Mouse (Mus musculus) heart, adult 11 months (tissue): Measurements from ENCODE around the gene Tom1l1.
A peak's percentile ranks its signal among the peaks of the same experiment; 100 is the strongest.
"Not testable (repeated sequence)": the region's sequence is repeated elsewhere in the genome, so short reads cannot be mapped to it uniquely, and the experiment has no call there.

Experiments used
- DNase-seq: peaks from one replicate; pipeline ENCODE4 v3.0.0; 2022

Tom1l1 gene

DNA sequence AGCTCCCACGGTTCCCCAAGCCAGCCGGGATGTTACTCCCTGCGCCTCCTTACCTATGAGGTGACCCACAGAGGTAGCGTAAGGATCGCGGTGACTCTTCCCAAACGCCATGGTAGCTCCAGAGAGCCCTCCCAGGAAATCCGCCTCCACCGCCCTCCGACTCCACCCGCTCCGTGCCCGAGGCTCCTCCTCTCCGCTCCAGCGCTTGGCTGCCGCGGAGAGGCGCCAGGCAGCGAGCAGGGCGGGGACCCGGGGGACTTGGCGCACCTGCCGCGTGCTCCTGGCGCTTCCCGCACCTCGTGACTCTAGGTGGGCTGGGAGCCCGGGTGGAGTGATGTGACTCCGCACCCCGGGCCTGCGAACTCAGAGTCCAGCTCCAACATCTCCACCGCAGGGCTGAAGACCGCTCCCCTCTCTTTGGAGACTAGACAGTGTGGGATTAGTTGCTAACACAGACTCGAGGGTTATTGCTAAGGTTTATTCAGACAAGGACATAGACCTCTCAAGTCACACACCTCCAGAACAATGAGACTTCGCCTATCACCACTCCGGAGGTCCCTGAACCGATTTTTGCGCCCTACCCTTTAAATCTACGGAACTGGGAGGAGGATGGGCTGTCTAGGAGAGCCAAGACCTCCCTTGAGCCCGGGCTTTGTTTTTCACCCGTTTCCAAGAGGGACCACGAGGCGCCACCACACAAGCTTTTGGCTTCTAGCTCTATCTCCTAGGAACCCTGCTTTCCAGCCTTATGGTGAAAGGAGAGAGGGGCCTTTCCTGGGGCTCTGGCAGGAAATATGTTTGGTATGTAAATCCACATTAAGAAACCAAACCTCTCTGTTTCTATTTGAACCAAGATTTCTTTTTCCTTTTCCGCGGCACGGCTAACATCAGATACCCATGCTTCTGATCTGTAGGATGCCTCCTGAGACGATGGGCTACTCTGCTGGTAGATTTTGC, at the start of gene Tom1l1:
Tom1l1 (minus strand) TSS at position 907 of the 957 bp plus-strand sequence.
- DNase-seq: peak; percentile 98

DNA sequence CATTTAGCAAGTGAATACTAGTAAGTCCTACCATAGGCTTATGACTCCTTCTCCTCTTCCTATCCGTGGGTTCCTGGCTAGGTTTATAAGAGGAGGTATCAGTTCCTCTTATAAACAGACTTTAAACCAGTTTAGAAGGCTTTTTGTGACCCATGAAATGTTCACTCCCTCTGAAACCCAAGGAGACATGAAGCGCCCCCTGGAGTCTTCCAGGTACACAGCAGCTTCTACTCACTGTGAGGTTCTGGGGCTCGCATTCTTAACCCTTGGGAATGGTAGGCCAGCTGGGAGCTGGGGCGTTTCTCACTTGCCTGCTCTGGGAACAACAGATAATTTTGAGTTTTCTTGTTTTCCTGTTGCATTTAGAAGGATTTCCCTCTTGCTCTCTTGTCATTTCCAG, 45.4 kb upstream of the Tom1l1 start:
- DNase-seq: no peak

DNA sequence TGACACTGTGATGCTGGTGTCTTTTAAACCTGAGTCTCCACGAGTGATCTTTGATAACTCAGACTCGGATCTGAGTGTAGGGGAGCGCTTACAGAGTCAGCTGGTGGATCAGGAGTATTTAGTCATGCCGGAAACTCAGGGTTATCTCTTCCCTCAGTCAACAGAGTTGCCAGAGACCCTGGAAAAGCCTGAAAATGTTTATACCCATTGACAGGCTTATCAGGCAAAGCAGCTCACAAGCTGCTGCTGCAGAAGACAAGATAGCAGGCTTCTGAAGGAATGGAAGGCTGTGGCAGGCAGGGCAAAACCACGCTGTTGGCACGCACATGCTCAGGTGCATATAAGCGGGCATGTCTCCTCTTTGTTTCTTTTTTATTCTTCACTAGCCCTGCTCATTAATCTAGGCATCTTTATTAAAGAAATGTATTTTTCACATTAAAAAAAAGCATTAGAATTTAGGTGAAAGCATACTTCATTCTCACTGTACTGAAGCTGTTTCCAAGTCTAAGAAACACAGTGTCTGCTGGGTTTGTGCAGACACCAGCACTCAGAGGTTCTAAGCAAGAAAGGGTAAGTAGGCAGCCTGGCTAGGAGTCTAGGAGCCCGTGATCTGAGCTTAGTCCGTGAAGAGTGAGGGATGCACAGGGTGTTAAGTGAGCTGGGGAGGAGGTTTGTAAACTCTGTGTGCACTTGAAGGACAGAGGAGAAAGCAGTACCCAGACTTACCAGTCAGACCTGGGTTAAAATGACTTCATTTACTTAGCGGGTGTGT, 39.4 kb upstream of the Tom1l1 start:
- DNase-seq: no peak

DNA sequence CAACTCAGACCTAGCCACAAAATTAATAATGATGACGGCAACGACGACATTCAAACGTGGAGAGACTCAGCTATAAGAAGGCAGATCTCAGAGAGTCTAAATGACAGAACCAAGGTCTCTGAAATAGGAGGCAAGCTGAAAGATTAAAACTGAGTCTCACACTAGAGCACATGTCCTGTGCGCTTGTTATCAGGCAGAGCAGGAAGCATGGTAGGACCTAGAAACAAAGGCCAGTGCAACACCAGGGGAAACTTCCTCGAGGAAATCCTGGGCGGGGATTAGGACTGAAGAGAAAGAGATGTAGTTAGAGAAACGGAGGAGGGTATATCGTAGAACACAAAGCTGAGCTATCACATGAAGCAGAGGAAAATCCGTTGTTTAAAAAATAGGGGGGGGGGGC, 38.6 kb upstream of the Tom1l1 start:
- peak; percentile 88 for DNase-seq

DNA sequence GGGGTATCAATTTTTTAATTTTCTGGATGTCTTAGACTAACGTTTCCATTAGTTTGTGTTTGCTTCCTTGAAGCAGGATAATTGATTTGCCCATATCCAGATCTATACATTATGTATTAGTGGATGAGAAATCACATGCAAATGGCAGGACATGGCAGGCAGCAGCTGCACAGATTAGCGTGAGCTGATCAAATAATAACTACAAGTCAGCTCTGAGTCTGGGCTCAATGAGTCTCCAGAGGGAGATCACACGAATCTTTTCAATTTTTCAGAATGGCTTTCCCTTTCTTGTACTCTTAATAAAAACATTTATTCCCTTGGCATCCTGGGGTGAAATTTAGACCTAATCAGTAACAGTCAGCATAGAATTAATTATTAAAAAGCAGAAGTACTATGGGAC, 34.1 kb upstream of the Tom1l1 start:
- no peak for DNase-seq

DNA sequence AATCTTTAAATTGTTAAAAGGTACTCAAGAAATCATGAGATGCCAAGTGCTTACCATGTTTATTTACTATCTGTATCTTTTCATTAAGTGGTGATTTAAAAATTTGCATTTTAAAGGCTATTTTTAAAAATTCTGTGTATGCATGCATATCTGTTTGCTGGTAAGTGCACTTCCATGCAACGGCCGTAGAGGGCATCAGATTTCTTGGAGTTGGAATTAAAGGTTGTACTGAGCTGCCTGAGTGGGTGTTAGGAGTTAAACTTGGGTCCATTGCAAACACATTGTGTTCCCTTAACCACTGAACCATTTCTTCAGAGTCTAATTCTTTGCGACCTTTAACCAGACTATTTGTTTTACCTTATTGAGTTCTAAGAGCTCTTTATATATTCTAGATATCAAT, 29.6 kb upstream of the Tom1l1 start:
- no peak for DNase-seq

DNA sequence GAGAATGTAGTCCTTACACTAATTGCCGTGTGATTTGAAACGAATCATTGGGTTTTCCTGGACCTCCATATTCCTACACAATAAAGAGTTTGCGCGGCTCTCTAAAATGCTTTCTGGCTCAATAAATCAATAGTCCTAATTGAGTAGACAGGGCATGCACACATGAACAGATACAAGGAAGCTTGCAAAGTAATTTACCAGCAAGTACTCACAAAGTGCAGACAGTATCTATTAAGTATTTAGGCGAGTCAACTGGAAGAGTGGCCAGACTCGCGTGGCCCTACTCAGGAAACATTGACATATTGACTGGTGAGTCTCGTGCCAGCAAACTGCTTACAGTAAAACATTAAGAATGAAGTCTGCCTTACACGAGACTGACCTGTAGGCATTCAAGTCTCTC, 23.4 kb upstream of the Tom1l1 start:
- no peak for DNase-seq

DNA sequence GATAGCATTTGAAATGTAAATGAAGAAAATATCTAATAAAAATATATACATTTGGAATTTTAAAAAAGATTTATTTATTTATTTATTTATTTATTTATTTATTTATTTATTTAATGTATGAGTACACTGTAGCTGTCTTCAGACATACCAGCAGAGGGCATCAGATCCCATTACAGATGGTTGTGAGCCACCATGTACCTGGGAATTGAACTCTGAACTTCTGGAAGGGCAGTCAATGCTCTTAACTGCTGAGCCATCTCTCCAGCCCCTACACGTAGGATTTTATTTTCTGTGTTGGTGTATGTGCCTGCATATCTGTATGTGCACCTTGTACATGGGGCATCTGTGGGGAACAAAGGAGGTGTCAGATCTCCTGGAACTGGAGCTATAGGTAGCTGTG, 19.0 kb upstream of the Tom1l1 start:
- not testable (repeated sequence) for DNase-seq

DNA sequence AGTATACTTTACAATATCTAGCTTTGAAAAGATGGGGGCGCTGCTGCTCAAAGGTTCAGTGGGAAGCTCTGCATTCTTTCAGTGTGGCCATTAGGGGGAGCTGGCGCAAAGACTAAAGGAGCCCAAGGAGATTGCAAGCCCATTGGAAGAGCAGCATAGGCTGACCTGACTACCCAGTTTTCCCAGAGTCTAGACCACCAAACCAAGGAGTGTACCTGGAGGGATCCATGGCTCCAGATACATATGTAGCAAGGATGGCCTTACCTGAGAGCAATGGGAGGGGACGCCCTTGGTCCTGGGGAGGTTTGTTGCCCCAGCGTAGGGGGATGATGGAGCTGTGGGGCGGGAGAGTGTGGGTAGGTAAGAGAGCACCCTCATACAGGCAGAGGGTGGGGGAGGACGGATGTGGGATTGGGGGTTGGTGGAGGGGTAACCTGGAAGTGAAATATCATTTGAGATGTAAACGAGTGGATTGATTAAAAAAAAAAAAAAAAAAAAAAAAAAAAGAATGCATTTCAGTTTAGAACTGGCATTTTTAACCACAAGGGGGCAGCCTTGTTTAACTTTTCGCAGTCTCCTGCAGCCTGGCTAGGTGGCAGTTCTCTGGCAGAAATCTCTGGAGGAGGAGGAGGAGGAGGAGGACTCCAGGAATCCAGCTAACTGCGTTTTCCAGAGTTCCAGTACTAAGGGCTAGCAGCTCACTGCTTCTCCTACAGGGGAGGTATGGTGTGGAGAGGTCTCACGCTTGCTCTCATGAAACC, 9.5 kb upstream of the Tom1l1 start:
- peak; percentile 86 for DNase-seq

DNA sequence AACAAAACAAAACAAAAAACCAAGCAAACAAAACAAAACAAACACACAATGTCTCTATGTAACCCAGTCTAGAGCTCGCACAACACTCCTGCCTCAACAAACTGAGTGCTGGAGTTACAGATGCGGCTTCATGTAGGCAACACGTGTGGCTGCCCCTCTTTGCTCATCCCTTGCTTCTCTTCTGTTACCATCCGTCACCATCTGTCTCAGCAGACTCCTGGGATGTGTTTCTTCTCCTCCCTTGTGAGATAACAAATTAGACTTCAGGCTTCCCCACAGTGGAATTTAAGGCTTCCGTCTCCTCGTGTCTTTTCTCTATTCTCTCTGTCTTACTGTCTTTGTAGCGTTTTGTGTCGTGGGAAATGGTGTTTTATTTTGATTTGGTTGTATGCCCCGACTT, 7.6 kb upstream of the Tom1l1 start:
- DNase-seq: peak; percentile 54

DNA sequence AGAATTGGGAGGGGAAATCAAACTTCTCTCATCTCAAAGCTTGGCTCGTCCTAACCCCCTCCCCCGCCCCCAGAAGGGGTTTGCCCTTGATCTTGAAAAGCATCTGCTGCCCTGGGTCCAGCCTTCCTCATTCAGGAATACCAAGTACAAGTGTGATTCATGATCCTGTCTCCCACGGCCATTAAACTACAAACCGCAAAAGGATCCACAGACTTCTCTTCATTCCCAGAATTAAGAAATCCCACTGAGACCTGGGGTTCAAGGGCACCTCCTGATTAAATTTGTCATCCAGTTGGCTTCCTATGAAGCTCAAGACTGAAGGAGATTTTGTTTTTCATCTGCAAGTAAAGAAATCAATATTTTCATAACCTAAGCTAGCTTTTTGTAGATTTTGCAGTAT, 6.0 kb upstream of the Tom1l1 start:
- peak; percentile 16 for DNase-seq

DNA sequence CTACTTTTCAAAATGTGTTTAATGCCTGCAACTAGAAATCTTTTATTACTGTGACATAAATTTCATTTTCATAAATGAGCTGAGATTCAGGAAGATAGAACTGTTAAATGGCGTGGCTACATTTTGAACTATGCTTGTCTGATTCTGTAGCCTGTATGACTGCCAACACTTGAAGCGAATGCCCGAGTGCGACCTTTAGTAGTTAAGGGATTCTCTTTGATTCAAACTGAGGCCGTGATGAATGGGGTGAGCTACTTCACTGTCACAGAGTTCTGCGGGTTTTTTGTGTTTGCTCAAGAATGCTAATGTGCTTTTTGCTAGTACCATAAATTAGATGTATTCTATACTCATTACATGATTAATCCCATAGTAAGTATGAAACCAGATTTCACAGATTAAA, 2.2 kb upstream of the Tom1l1 start:
- peak; percentile 74 for DNase-seq

DNA sequence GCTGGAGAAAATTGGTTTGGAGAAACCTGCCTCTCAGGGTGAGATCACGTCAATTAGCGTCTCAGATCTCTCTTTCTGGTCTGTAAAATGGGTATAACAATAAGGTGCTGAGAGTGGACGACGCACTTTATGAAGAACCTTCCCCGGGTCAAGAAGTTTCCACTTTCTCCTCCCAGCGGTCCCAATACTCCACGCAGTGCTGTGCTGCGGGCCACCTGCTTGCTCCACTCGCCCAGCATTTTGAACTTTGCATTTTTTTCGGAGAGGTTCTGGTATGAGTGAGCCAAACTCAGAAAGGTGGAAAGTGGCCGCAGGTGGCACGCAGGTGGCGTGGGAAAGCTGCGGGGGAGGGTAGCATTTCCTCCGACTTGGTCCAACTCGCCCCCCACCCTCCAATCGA, 1.1 kb downstream of the Tom1l1 start:
- no peak for DNase-seq

DNA sequence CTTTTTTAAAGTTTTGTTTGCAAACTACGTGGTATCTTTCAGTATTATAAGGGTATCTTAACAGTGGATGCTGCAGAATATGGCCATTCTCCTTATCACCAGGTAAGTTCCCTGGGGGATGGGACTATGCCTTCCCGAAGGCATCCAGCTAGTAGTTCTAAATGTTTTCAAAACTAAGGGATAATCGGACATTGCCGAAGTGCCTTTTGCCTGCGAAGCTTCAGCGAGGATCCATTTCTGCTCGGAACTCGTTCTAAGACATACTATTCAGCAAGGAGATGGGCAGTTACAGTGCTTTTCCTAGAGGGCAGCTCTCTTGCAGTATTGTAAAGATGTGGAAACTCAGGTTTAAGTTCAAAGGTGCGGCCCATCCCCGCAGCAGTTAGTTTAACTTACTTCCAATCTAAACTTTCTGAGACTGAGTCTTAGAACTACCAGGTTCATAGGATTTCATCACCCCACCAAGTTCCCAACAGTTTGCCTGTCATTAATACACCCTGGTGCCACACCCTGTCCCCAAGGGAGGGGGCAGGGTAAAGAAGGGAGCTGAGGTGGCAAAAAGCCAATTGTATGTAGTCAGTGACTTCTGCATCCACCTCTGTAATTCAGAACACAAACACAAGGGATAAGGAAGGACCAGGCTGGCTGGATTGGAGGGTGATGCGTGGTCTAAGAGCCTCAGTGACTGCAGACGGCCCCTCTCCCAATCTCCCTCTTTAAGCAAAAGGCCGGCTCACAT, 1.7 kb downstream of the Tom1l1 start:
- DNase-seq: peak; percentile 84

DNA sequence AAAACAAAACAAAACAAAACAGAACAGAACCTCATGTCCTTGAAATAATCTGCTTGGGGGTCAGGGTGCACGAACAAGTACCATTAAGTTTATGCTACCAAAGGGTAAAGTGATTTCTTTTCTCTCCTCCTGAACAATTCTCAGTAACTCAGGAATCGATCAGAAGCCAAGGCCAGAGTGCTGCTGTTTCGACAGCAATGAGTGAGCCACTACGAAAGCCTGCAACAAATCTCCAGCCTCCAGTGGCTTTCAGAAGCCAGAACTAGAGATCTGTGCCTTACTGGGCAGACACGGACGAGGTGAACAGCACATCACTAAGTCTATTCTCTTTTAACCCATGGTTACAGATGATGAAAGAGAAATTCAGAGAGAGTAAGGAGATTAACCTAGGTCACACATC, 3.0 kb downstream of the Tom1l1 start:
- DNase-seq: no peak

DNA sequence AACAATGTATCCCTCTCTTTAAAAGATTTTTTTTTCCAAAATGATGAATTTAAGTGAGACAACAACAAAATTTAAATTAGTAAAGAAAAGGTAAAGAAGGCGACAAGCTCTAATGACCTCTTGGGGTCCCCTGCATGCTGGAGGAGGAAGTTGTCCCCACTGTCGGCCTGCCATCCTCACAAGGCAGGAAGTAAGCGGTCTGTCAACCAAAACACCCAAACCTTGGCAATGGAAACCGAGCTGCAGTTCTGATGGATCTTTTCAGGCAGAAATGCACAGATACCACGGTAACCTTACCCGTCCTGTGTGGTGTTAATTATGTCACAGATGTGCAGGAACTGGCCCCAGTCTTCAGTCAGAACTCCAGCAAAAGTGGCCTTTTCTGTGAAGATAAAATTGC, 3.4 kb downstream of the Tom1l1 start:
- peak; percentile 44 for DNase-seq

DNA sequence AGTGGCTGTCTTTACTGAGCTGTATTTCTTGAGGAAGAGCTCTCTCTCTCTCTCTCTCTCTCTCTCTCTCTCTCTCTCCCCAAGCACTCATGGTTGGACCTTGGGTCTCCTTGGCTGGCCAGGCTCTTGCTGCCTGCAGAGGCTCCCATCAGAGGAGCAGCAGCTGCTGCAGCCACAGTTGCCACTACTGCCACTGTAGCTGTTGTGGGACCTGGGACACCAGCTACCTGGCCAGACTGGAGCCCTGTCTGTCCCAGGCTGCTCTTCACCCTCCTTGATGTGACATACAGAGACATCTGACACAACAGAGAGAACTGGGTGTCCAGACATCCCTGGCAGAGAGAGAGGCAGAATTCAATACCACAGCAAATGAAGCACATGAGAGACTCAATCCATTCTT, 7.0 kb downstream of the Tom1l1 start:
- no peak for DNase-seq

DNA sequence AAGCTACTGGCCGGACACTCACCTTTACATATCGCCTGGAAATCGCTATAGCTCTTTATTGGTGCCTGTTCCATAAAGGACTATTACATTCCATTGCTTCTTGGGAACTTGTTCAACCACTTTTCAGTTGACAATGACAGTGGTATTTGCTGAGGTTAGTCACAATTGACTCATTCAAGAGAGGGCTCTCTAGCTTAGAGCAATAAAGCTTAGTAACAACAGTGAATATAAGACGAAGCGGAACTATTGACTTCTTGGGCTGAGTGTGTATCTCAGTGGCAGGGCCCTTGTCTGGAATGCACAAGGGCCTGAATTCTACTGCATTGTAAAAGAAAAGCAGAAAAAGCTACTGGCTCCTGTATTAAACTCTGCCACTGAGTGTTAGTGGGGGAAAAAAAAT, 9.6 kb downstream of the Tom1l1 start:
- DNase-seq: no peak

DNA sequence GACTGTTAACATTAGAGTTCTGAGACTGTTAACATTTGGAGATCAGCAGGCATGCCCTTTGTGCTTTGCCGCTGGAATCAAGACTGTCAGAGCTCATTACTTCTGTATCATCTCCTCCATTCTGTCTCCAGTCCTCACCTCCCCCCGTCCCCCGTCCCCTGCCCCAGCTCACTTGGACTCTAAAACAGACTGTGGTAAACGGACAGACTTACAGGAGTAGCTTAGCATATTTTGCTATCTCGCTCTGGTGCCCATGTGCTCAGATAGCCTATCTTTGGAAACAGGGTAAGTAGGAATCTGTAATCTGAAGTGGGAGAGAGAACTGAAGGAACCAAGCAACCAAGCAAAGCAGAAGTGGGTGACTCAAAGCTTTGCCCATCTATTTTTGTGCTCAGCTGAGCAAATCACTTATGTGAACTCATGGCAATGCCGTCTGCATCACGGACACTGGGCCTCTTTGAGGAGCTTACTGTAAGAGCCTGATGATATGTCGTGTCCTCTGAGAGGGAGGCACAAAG, 10.3 kb downstream of the Tom1l1 start:
- DNase-seq: peak; percentile 30

DNA sequence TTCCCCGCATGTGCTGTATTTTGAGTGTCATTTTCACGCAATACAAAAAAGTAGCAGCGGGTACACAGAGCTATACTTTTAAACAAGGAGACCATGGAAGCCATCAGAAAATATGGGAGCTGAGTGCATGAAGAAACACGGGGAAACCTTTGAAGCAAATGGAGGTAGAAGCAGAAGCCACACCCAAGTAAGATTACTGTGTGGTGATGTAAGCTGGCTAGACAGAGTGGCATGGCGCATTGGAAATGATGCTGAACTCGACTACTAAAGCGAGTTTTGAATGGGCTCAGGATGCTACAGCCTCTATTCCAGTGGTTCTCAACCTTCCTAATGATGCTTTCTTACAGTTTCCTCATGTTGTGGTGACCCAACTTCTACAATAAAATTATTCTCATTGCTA, 11.1 kb downstream of the Tom1l1 start:
- peak; percentile 61 for DNase-seq

DNA sequence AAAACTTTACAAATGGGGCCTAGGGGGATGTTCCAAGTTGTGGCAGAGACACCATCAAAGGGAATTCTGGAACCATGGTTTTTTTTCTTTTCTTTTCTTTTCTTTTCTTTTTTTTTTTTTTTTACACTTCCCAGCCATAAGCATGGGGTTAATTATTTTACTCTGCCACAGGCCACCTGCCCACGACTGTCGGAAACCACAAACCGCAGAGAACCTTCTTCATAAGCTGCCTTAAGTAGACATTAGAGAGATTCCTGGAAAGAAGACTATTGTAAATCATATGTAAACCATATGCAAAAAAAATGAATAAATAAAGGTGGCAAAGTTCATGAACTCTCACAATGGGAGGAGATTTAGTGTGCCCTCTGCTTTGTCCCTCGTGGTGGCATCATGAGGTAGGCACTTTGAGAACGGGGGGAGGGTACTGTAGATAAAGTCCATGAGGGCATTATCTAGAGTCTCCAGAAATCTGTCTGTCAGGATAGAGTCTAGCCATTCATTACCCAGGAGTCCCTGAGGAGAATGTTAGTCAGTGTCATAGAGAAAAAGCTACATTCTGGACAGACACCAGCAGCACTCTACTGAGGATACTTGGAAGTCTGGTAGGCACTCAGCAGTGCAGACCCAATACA, 12.6 kb downstream of the Tom1l1 start:
- DNase-seq: peak; percentile 59

DNA sequence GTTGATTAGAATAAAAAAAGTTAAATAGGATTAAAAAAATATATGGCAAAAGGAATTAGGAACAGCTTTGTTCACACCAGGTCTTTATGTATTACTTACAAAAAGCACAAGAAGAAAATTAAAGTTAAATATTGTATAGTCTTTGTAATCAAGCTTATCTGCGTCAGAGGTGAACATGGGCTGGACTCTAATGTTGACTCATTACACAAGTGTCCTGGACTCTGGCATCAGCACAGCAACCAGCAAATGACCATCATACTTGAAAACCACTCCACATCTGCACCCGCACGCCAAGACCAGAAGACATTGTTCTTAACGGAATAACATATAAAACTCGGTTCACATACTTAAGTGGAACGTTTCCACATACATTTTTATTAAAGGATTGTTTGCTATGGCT, 20.8 kb downstream of the Tom1l1 start:
- DNase-seq: no peak
